Mouse (Mus musculus) MEL (cell line): Measurements from ENCODE around the gene Pgc. TPM values are rescaled to one million over a fixed set of nuclear protein-coding genes. Genes with fewer than 3 reads are reported as not detected.
A peak's percentile ranks its signal among the peaks of the same experiment; 100 is the strongest.

ENCODE experiments used
- DNase-seq: peaks from one replicate; pipeline ENCODE4 v3.0.0; 2011; ENCODE audit warnings: low read depth, low spot score
- H3K27ac ChIP-seq: 2 replicates; pipeline ENCODE4 v1.5.1; 2012; ENCODE audit warnings: low read depth, mild to moderate bottlenecking, control low read depth, low read length, moderate library complexity; ENCODE audit not compliant: control insufficient read depth
- H3K27me3 ChIP-seq, 2 experiments: fragments of 150-350 bp in 1 of 2; sonication (generic) in 1 of 2; 2 replicates each; pipeline ENCODE4 v1.6.1; 2012; ENCODE audit warnings: low read length in 2 of 2, mild to moderate bottlenecking in 2 of 2, improper control_type of control experiment in 1 of 2, moderate library complexity in 1 of 2; ENCODE audit not compliant: insufficient read depth in 2 of 2, control insufficient read depth in 1 of 2
- H3K36me3 ChIP-seq, 2 experiments: 2 replicates each; pipeline ENCODE4 v1.6.1; 2012 to 2014; ENCODE audit warnings: low read length in 2 of 2, improper control_type of control experiment in 1 of 2, inconsistent platforms in 1 of 2, mild to moderate bottlenecking in 1 of 2; ENCODE audit not compliant: insufficient read depth in 2 of 2, control insufficient read depth in 1 of 2
- H3K4me1 ChIP-seq, 2 experiments: fragments of 150-350 bp in 1 of 2; sonication (generic) in 1 of 2; 2 replicates each; pipeline ENCODE4 v1.6.1; 2012; ENCODE audit warnings: low read length in 2 of 2, improper control_type of control experiment in 1 of 2, mild to moderate bottlenecking in 1 of 2; ENCODE audit not compliant: insufficient read depth in 2 of 2, control insufficient read depth in 1 of 2
- H3K4me3 ChIP-seq, 2 experiments: fragments of 150-350 bp in 1 of 2; sonication (generic) in 1 of 2; 2 replicates each; pipeline ENCODE4 v1.5.1; 2012; ENCODE audit warnings: low read depth in 2 of 2, low read length in 2 of 2, mild to moderate bottlenecking in 2 of 2, moderate library complexity in 2 of 2, control low read depth in 1 of 2, improper control_type of control experiment in 1 of 2; ENCODE audit not compliant: control insufficient read depth in 1 of 2, insufficient read depth in 1 of 2
- H3K79me2 ChIP-seq: 2 replicates; pipeline ENCODE4 v1.6.1; 2012; ENCODE audit warnings: mild to moderate bottlenecking, low read length, moderate library complexity; ENCODE audit not compliant: control insufficient read depth, poor library complexity, insufficient read depth
- H3K9ac ChIP-seq: 2 replicates; pipeline ENCODE4 v1.6.1; 2012; ENCODE audit warnings: low read depth, mild to moderate bottlenecking, control low read depth, low read length, moderate library complexity; ENCODE audit not compliant: control insufficient read depth, poor library complexity, severe bottlenecking
- H3K9me3 ChIP-seq: fragments of 150-350 bp; sonication (generic); replicated peaks from 2 replicates; pipeline ENCODE4 v1.6.1; 2012; ENCODE audit warnings: mild to moderate bottlenecking, low read length, improper control_type of control experiment, moderate library complexity; ENCODE audit not compliant: insufficient read depth
- BHLHE40 ChIP-seq: IDR thresholded peaks from 2 replicates; pipeline ENCODE4 v1.6.1; 2012; ENCODE audit warnings: low read depth, mild to moderate bottlenecking, inconsistent platforms, low read length, improper control_type of control experiment, borderline replicate concordance
- CHD1 ChIP-seq: IDR thresholded peaks from 2 replicates; pipeline ENCODE4 v1.6.1; 2012; ENCODE audit warnings: low read depth, mild to moderate bottlenecking, inconsistent platforms, low read length, improper control_type of control experiment
- ELF1 ChIP-seq: IDR thresholded peaks from 2 replicates; pipeline ENCODE4 v1.6.1; 2014; ENCODE audit warnings: low read depth, mild to moderate bottlenecking, inconsistent platforms, low read length, improper control_type of control experiment, moderate library complexity
- EP300 ChIP-seq, 2 experiments: IDR thresholded peaks; 2 replicates each; pipeline ENCODE4 v1.6.1; 2011; ENCODE audit warnings: improper control_type of control experiment in 2 of 2, low read length in 2 of 2, low read depth in 1 of 2, mild to moderate bottlenecking in 1 of 2
- HCFC1 ChIP-seq: IDR thresholded peaks from 2 replicates; pipeline ENCODE4 v1.6.1; 2012; ENCODE audit warnings: low read depth, mild to moderate bottlenecking, inconsistent platforms, low read length, improper control_type of control experiment, moderate library complexity
- MAFK ChIP-seq: IDR thresholded peaks from 2 replicates; pipeline ENCODE4 v1.6.1; 2011; ENCODE audit warnings: low read depth, mild to moderate bottlenecking, low read length, improper control_type of control experiment, borderline replicate concordance
- MAZ ChIP-seq: IDR thresholded peaks from 2 replicates; pipeline ENCODE4 v1.6.1; 2012; ENCODE audit warnings: low read depth, mild to moderate bottlenecking, inconsistent platforms, low read length, improper control_type of control experiment
- MXI1 ChIP-seq: IDR thresholded peaks from 2 replicates; pipeline ENCODE4 v1.6.1; 2011; ENCODE audit warnings: mild to moderate bottlenecking, low read depth, low read length, improper control_type of control experiment
- MYB ChIP-seq: IDR thresholded peaks from 2 replicates; pipeline ENCODE4 v1.6.1; 2011; ENCODE audit warnings: mild to moderate bottlenecking, low read depth, low read length, improper control_type of control experiment
- MYC ChIP-seq: IDR thresholded peaks from 2 replicates; pipeline ENCODE4 v1.6.1; 2011; ENCODE audit warnings: low read depth, mild to moderate bottlenecking, low read length, improper control_type of control experiment, moderate library complexity
- NELFE ChIP-seq: IDR thresholded peaks from 2 replicates; pipeline ENCODE4 v1.6.1; 2011; ENCODE audit warnings: low read depth, low read length, improper control_type of control experiment
- POLR2AphosphoS5 ChIP-seq: IDR thresholded peaks from 2 replicates; pipeline ENCODE4 v1.6.1; 2012; ENCODE audit warnings: low read depth, borderline replicate concordance, mild to moderate bottlenecking, inconsistent platforms, low read length, moderate library complexity, mixed read lengths
- RAD21 ChIP-seq: IDR thresholded peaks from 2 replicates; pipeline ENCODE4 v1.6.1; 2011; ENCODE audit warnings: mild to moderate bottlenecking, low read depth, low read length, improper control_type of control experiment
- RCOR1 ChIP-seq: IDR thresholded peaks from 2 replicates; pipeline ENCODE4 v1.6.1; 2012; ENCODE audit warnings: low read depth, mild to moderate bottlenecking, inconsistent platforms, low read length, improper control_type of control experiment
- SMC3 ChIP-seq: IDR thresholded peaks from 2 replicates; pipeline ENCODE4 v1.6.1; 2011; ENCODE audit warnings: low read depth, low read length, improper control_type of control experiment
- TAL1 ChIP-seq: IDR thresholded peaks from 2 replicates; pipeline ENCODE4 v1.6.1; 2012; ENCODE audit warnings: mild to moderate bottlenecking, inconsistent platforms, low read length, moderate library complexity, mixed read lengths
- USF2 ChIP-seq, 2 experiments: IDR thresholded peaks; 2 replicates each; pipeline ENCODE4 v1.6.1; 2011 to 2012; ENCODE audit warnings: improper control_type of control experiment in 2 of 2, low read length in 2 of 2, borderline replicate concordance in 1 of 2, inconsistent platforms in 1 of 2, low read depth in 1 of 2, mild to moderate bottlenecking in 1 of 2; ENCODE audit not compliant: insufficient read depth in 1 of 2
- ZKSCAN1 ChIP-seq: IDR thresholded peaks from 2 replicates; pipeline ENCODE4 v1.6.1; 2012; ENCODE audit warnings: low read depth, mild to moderate bottlenecking, inconsistent platforms, low read length, improper control_type of control experiment, moderate library complexity
- ZNF384 ChIP-seq: IDR thresholded peaks from 2 replicates; pipeline ENCODE4 v1.6.1; 2012; ENCODE audit warnings: low read depth, mild to moderate bottlenecking, inconsistent platforms, low read length, improper control_type of control experiment
- polyA plus RNA-seq, 2 experiments: library from polyadenylated mRNA; stranded (reverse) in 1 of 2; unstranded in 1 of 2; fragments of >175 nt in 1 of 2; fragments of >200 nt in 1 of 2; gene quantifications; 2 replicates each; pipeline versions ENCODE4 v1.2.1 to v1.2.4; 2012; ENCODE audit warnings: low replicate concordance in 2 of 2, low read depth in 1 of 2; ENCODE audit not compliant: insufficient read length in 2 of 2, insufficient read depth in 1 of 2, missing spikeins in 1 of 2
- total RNA-seq: library from RNA; depleted of rRNA; stranded (reverse); fragments of 300-350 nt; gene quantifications from 2 replicates; pipeline ENCODE4 v1.2.3, GENCODE M21; 2012

Gene Pgc
- total and polyA plus RNA-seq, 3 experiments, result not detected

DNA sequence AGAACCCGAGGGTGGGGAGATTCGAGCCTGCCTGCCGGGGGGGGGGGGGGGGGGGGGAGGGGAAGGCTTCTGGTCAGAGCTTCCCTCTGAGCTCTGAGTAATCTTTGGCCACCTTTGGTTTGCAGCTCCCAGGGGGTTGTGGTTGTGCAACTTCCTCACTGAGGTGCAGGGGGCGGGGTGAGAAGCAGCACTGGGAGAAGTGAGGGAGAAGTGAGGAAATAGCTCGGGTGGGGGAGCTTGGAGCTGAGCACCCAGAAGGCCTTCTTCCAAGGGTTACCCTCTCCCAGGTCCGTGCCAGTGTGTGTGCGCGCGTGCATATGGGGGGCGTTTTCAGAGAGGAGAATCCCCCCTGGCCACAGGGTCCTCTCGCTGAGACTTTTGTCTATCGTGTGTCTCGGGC is 27.6 kb downstream of the Pgc start (continued):
- no peak for TF ChIP-seq ZNF384
- no peak for TF ChIP-seq MYC
- peak; percentile 80 to 82 for TF ChIP-seq EP300 (IDR thresholded peaks at IDR 0.05; ENCODE audit: low read depth in 1 of 2, low read length in 2 of 2)
- 0 out of 2 replicates have a peak, but pooled peaks have one; percentile 46 for TF ChIP-seq BHLHE40
- no peak for TF ChIP-seq CHD1
- TF ChIP-seq MAZ, result peak; percentile 90
- TF ChIP-seq ZKSCAN1, result 0 out of 2 replicates have a peak, but pooled peaks have one; percentile 42

- TF ChIP-seq MXI1 (no peak), MYB (no peak), NELFE (no peak), HCFC1 (no peak), TAL1 (no peak), SMC3 (no peak), MAFK (no peak), USF2 (IDR thresholded peaks at IDR 0.05; ENCODE audit: borderline replicate concordance in 1 of 2, insufficient read depth in 1 of 2, low read depth in 1 of 2, low read length in 2 of 2) (no peak), ELF1 (no peak), CHD1 (no peak)
- H3K9ac ChIP-seq, result no peak overlapping the region
- peaks cover 10 to 30% of the 10 kb centered on the region in 2 experiments for H3K4me1 ChIP-seq
- H3K79me2 ChIP-seq, result no peaks in the 10 kb centered on the region
- H3K9me3 ChIP-seq, result no peaks in the 10 kb centered on the region
- DNase-seq, result no peak
- no peak overlapping the region for H3K4me3 ChIP-seq
- H3K27ac ChIP-seq, result no peak overlapping the region
- no peaks in the 10 kb centered on the region for H3K27me3 ChIP-seq
- H3K36me3 ChIP-seq, result peaks cover 0 to 16% of the 10 kb centered on the region in 2 experiments; a peak in 2 of 4 replicates
These were observed 29.7 kb downstream of the Pgc start for GRCm38 (mm10) chr17:47756366-47756765.

GRCm38 (mm10) chr17:47757056-47757610 is 30.5 kb downstream of the Pgc start:
- Histone ChIP-seq H3K4me1 (peaks cover 10 to 30% of the 10 kb centered on the region in 2 experiments), H3K27ac (no peak overlapping the region), H3K4me3 (no peak overlapping the region), H3K9ac (no peak overlapping the region), H3K27me3 (no peaks in the 10 kb centered on the region), H3K9me3 (no peaks in the 10 kb centered on the region), H3K79me2 (no peaks in the 10 kb centered on the region), H3K36me3 (peaks cover 0 to 16% of the 10 kb centered on the region in 2 experiments; a peak in 2 of 4 replicates)
- TF ChIP-seq CHD1 (no peak), RAD21 (no peak), MXI1 (no peak), RCOR1 (no peak), MAZ (no peak), ELF1 (no peak), POLR2AphosphoS5 (no peak)
- no peak for DNase-seq
